Mouse (Mus musculus): Measurements from ENCODE around the gene Sag. TPM values are rescaled to one million over a fixed set of nuclear protein-coding genes. Genes with fewer than 3 reads are reported as not detected.

Sag gene
- total and polyA plus RNA-seq, 3 experiments, result 0.19 to 2.0 (median 1.0) TPM

- H3K27ac ChIP-seq (ENCODE audit: insufficient read depth, low read depth), result no peak overlapping the region
- no peak for DNase-seq (ENCODE audit: extremely low read depth)
- no peak for TF ChIP-seq PAX5 (IDR thresholded peaks at IDR 0.05; ENCODE audit: low read length)
- TF ChIP-seq BHLHE40 (IDR thresholded peaks at IDR 0.05; ENCODE audit: low read depth, low read length), result no peak
- no peak for TF ChIP-seq TCF12 (IDR thresholded peaks at IDR 0.05; ENCODE audit: low read depth, low read length)
- TF ChIP-seq UBTF (IDR thresholded peaks at IDR 0.05; ENCODE audit: low read depth, low read length), result no peak
- TF ChIP-seq JUN (IDR thresholded peaks at IDR 0.05; ENCODE audit: insufficient read depth, low read depth, low read length), result no peak
- TF ChIP-seq EP300 (IDR thresholded peaks at IDR 0.05; ENCODE audit: low read length), result no peak
- peak overlapping the region; percentile 95 for H3K4me2 ChIP-seq (ENCODE audit: insufficient read depth, low read depth, poor library complexity, severe bottlenecking)
- peak overlapping the region; percentile 88 for H3K9ac ChIP-seq (ENCODE audit: insufficient read depth, low read depth)
- dilution Hi-C loops (cut with MboI; ENCODE audit: extremely low pct_ligation_motif_present, extremely low pct_unique_long_range_greater_than_20kb, low sequenced_read_pairs) (no loop called here), in situ Hi-C loops (cut with MboI; ENCODE audit: low pct_ligation_motif_present, low pct_unique_long_range_greater_than_20kb, low sequenced_read_pairs) (no loop called here)
- H3K4me3 ChIP-seq (replicated peaks in 1 of 3; ENCODE audit: low read depth in 2 of 3, low read length in 2 of 3, poor library complexity in 1 of 3), result peak overlapping the region; percentile 85 to 99 (median 96)
- H3K4me1 ChIP-seq (ENCODE audit: control insufficient read depth in 1 of 2, insufficient read depth in 2 of 2), result peaks cover 27 to 71% of the 10 kb centered on the region in 2 experiments
- H3K9me3 ChIP-seq (replicated peaks; ENCODE audit: low read length), result no peaks in the 10 kb centered on the region
- H3K79me2 ChIP-seq (replicated peaks; ENCODE audit: control insufficient read depth, extremely low read depth, insufficient read depth, poor library complexity, severe bottlenecking), result peaks cover 70% of the 10 kb centered on the region
- H3K36me3 ChIP-seq (replicated peaks in 1 of 2; ENCODE audit: control insufficient read depth in 1 of 2, insufficient read depth in 1 of 2, low read length in 1 of 2), result peaks cover 0 to 17% of the 10 kb centered on the region in 2 experiments
- H3K27me3 ChIP-seq (replicated peaks), result no peaks in the 10 kb centered on the region
Measured at GRCm38 (mm10) chr1:87855522-87855921, 52.0 kb downstream of the Sag start.

- in situ Hi-C loops (cut with MboI; ENCODE audit: low pct_ligation_motif_present, low pct_unique_long_range_greater_than_20kb, low sequenced_read_pairs), result no loop called here
- Histone ChIP-seq H3K79me2 (replicated peaks; ENCODE audit: control insufficient read depth, extremely low read depth, insufficient read depth, poor library complexity, severe bottlenecking) (peaks cover 81% of the 10 kb centered on the region), H3K36me3 (replicated peaks in 1 of 2; ENCODE audit: control insufficient read depth in 1 of 2, insufficient read depth in 1 of 2, low read length in 1 of 2) (peaks cover 0 to 22% of the 10 kb centered on the region in 2 experiments), H3K4me3 (replicated peaks in 1 of 3; ENCODE audit: low read depth in 2 of 3, low read length in 2 of 3, poor library complexity in 1 of 3) (no peak overlapping the region), H3K27ac (ENCODE audit: insufficient read depth, low read depth) (peak overlapping the region; percentile 69), H3K27me3 (replicated peaks) (no peaks in the 10 kb centered on the region), H3K4me1 (ENCODE audit: control insufficient read depth in 1 of 2, insufficient read depth in 2 of 2) (peaks cover 25 to 71% of the 10 kb centered on the region in 2 experiments), H3K9me3 (replicated peaks; ENCODE audit: low read length) (no peaks in the 10 kb centered on the region), H3K4me2 (ENCODE audit: insufficient read depth, low read depth, poor library complexity, severe bottlenecking) (peak overlapping the region; percentile 58), H3K9ac (ENCODE audit: insufficient read depth, low read depth) (peak overlapping the region; percentile 27; the same call in 1 of the 2 replicates)
- TF ChIP-seq TBP (conservative IDR thresholded peaks at IDR 0.05; ENCODE audit: low read depth, low read length), result no peak
- peak; percentile 67 for TF ChIP-seq EP300 (IDR thresholded peaks at IDR 0.05; ENCODE audit: low read length)
- no peak for TF ChIP-seq RAD21 (IDR thresholded peaks at IDR 0.05; ENCODE audit: low read depth, low read length)
- TF ChIP-seq POLR2AphosphoS2 (IDR thresholded peaks at IDR 0.05; ENCODE audit: low read depth, low read length), result no peak
- TF ChIP-seq GABPA (IDR thresholded peaks at IDR 0.05; ENCODE audit: insufficient replicate concordance, low read depth, low read length), result no peak
- TF ChIP-seq ELF1 (IDR thresholded peaks at IDR 0.05; ENCODE audit: low read depth, low read length), result no peak
- peak; percentile 67 for TF ChIP-seq IRF4 (IDR thresholded peaks at IDR 0.05; ENCODE audit: low read depth, low read length)
- 0 out of 2 replicates have a peak, but pooled peaks have one; percentile 22 for TF ChIP-seq SIN3A (IDR thresholded peaks at IDR 0.05; ENCODE audit: low read length)
- TF ChIP-seq MEF2A (IDR thresholded peaks at IDR 0.05; ENCODE audit: borderline replicate concordance, low read depth, low read length), result peak; percentile 99
- no peak for TF ChIP-seq POLR2A (IDR thresholded peaks at IDR 0.05; ENCODE audit: low read depth, low read length)
- peak; percentile 83 for TF ChIP-seq ETS1 (conservative IDR thresholded peaks at IDR 0.05; ENCODE audit: low read depth, low read length)
- TF ChIP-seq TCF12 (IDR thresholded peaks at IDR 0.05; ENCODE audit: low read depth, low read length), result peak; percentile 42; the same call in 1 of the 2 replicates
- no peak for TF ChIP-seq ZKSCAN1 (IDR thresholded peaks at IDR 0.05; ENCODE audit: borderline replicate concordance, low read depth, low read length)
- peak; percentile 90 for TF ChIP-seq JUN (IDR thresholded peaks at IDR 0.05; ENCODE audit: insufficient read depth, low read depth, low read length)
- no peak for TF ChIP-seq CHD1 (IDR thresholded peaks at IDR 0.05; ENCODE audit: low read depth, low read length)
- TF ChIP-seq JUND (conservative IDR thresholded peaks at IDR 0.05; ENCODE audit: low read depth, low read length), result no peak; the same call in 1 of the 2 replicates
- no peak for TF ChIP-seq MXI1 (IDR thresholded peaks at IDR 0.05; ENCODE audit: low read depth, low read length)
- TF ChIP-seq BHLHE40 (IDR thresholded peaks at IDR 0.05; ENCODE audit: low read depth, low read length), result peak; percentile 57
- no peak; the same call in 1 of the 2 replicates for TF ChIP-seq ZNF384 (IDR thresholded peaks at IDR 0.05; ENCODE audit: low read depth, low read length)
- TF ChIP-seq MAX (IDR thresholded peaks at IDR 0.05; ENCODE audit: low read length), result no peak
- dilution Hi-C loops (cut with MboI; ENCODE audit: extremely low pct_ligation_motif_present, extremely low pct_unique_long_range_greater_than_20kb, low sequenced_read_pairs), result no loop called here
- peak; percentile 74 for DNase-seq (ENCODE audit: extremely low read depth)
Measured at GRCm38 (mm10) chr1:87856823-87857222, 53.3 kb downstream of the Sag start.
